Mouse (Mus musculus): ENCODE results near the gene Kif3b.
"Not testable (repeated sequence)": the region's sequence is repeated elsewhere in the genome, so short reads cannot be mapped to it uniquely, and the experiment has no call there.

Gene Kif3b

DNA sequence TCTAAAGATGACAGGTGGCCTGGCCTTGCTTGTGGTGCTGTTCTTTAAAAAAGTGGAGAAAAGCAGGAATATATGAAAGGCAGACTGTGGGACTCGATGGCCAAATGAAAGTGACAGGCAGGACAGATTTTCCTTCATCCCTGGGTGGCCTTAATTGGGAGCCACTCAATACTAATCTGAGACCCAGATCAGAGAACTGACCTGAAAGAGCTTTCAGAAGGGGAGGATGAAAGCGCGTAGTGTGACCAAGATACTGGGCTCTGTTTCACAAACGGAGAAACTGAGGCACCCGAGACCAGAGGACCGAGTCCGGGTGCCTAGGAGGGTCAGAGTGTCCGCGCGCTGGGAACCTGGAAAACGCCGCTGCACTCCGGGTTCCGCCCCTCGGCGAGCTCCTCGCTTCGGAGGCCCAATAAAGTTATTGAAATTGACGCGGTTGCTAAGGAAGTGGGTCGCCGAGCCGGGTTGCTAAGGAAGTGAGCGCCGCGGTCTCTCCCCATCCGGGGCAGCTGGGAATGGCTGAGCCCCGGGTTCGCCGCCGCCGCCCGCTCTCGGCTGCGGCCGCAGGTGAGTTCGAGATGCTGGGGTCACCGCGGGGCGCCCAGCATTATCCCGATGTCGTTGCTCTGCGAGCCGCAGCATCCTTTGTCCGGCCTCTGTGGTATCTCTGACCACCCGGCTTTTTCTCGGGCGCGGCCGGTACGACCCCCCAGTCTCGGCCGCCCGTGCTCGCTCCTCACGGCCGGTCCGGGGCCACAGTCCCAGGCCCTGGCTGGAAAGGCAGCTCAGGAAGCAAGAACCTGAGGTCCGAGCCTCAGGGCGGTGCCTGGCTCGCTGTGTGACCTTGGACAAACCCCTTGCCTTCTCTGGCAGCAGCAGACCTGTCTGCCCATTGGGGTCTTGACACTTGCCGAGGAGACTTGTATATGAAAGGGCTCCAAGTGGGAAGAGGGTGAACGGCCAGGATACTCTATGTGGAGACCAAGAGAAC is at the start of gene Kif3b:
Kif3b (plus strand) TSS at position 476 of the 991 bp plus-strand sequence.
- DNase-seq (ENCODE audit: low read depth, low spot score), result peak; percentile 77

DNA sequence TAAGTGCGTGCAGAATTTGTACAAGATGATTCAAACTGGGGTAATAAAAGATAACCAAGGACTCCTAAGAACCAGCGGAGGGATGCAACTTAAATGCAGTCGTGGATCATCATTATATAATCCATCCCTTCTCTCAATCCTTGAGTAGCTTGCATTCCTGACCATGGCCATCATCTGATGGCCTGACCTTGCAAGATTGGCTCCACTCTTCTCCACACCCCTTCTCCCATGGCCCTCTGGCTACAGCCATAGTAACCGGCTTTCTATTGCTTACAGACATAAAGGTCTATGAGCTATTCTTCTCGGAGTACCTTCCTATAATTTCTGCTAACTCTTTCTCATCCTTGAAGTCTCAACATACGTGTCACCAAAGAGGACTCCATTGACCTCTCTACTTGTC is 49.1 kb upstream of the Kif3b start:
- DNase-seq (ENCODE audit: low read depth, low spot score), result no peak

DNA sequence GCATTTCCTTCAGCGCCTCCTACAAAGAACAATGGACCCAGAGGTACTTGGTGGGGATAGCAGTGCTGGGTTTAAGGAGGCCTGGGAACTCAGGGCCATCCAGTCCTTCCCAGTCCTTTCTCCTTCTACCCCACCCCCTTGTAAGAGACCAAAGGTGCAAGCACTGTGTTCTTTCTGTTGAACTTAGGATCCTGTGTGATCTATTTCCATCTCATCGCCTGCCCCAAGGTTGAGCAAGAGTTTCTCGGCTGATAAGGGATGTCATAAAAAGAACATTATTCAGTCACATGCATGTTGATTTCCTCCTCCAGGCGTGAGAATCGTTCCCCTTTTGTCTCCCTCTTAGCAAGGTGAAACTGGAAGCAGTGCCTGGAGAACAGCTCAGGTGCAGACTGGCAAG is 41.5 kb upstream of the Kif3b start:
- no peak for DNase-seq (ENCODE audit: low read depth, low spot score)

DNA sequence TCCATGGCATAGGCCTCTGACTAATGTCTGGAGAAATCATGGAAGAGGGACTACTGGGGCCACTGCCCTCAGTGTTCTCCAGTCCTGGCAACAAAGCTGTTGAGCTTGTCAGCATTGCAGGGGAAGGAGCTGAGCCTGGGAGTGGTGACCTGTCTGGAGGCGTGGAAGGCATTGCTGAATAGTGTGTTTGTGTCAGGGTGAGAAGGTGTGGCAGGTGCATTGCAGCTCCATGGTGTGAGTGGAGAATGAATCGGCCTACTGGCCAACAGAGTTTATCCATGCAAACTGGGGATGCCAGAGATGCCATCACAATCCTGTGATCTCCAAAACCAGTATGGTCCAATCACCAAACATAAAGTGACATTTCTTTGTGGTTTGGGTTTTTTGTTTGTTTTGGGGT is 34.6 kb upstream of the Kif3b start:
- DNase-seq (ENCODE audit: low read depth, low spot score), result no peak

DNA sequence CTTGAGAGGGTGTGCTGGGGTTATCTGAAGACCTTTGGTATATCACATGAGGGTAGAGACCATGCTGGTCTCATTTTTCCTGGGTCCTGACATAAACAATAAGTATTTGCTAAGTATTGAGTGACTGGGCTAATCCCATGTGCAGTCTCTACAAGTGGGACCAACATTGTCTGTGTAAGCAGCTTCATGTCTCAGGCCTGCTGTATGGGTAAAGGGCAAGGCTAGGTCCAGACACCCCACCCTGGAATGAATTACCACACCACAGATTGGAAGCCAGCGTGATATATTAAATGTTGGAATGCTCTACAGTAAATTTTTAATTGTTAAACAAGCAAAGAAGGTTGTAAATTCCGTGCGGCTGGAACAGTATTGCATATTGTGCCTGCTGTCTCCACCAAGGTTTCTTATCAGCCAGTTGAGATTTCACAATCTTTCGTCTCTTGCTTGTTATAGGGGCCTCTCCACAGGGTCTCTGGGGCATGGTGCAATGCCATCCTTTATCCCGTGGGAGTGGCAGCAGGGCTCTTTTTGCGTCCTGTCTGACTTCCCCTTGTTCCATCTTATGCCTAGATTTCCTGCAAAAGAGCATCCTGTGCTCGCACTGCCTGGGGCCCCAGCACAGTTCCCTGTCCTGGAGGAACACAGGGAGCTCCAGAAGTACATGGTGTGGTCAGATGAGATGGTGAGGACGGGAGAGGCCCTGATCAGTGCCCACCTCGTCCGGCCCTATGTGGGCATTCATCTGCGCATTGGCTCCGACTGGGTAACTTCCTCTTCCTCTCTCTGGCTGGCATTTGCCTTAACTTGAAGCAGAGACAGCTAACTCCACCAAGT is 32.0 kb upstream of the Kif3b start:
- DNase-seq (ENCODE audit: low read depth, low spot score), result no peak

DNA sequence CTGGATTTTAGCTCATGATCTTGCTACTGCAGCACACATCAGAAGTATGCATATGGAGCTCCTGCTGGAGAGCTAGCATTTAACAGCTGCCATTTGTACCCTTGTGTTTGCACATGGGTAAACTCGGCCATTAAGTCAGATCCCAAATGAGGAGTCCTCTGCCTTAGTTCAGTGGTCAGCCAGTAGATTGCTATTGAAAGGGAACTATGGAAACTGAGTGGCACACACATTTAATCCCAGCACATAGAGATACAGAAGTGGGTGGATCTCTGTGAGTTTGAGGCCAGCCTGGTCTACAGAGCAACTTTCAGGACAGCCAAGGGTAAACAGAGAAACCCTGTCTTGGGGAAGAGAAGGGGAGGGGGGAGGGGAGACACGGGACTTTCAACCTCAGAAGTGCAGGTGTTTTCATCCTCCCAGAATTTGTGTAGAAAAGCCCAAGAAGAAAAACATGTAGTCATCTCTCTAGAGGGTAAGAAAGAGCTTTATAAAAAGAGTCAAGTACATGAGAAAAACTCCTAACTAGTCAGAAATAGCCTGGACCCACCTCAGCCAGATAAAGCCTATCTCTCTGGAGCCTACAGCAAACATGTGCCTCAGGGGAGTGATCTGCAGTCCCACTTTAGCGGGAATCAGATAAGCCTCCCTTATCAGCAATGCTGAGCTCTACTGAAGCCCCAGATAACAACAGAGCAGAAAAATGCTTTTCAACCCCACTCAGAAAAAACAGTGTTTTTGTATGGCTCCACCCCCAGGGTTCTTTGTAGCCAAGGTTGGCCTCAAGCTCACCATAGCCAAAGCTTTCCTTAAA is 31.1 kb upstream of the Kif3b start:
- DNase-seq (ENCODE audit: low read depth, low spot score), result no peak

DNA sequence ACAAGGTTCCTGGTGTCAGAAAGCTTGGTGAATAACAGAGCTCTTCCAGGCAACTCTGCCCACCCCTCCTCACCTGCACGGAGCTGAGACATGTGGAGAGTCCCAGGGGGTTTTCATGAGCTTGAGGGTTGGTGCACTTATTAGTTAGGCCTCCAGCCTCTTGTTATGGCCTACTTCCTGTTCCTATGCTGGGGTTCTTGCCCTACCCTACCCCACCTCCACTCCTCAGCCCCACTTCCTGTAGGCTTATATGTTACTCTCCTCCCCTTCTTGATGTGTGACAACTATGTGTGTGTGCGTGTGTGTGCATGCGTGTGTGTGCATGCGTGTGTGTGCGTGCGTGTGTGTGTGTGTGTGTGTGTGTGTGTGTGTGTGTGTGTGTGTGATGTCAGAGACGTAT is 28.2 kb upstream of the Kif3b start:
- DNase-seq (ENCODE audit: low read depth, low spot score), result no peak

DNA sequence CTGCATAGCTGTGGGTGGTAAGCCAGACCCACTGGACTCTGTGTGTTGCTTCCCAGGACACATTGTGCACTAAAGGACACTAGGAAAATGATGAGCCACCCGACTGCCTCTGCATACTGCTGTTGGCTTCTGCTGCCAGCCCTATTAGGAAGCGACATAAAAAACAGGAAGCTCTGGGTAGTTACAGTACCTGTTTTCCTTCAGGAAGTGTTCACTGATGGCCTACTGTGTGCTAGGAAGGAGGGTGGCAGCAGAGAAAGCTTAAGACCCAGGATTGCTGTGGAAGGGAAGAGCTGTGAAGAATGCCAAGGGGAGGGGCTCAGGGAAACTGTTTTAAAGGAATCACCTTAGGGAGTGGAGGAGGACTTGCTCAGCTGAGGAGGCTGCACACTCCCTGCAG is 23.9 kb upstream of the Kif3b start:
- no peak for DNase-seq (ENCODE audit: low read depth, low spot score)

DNA sequence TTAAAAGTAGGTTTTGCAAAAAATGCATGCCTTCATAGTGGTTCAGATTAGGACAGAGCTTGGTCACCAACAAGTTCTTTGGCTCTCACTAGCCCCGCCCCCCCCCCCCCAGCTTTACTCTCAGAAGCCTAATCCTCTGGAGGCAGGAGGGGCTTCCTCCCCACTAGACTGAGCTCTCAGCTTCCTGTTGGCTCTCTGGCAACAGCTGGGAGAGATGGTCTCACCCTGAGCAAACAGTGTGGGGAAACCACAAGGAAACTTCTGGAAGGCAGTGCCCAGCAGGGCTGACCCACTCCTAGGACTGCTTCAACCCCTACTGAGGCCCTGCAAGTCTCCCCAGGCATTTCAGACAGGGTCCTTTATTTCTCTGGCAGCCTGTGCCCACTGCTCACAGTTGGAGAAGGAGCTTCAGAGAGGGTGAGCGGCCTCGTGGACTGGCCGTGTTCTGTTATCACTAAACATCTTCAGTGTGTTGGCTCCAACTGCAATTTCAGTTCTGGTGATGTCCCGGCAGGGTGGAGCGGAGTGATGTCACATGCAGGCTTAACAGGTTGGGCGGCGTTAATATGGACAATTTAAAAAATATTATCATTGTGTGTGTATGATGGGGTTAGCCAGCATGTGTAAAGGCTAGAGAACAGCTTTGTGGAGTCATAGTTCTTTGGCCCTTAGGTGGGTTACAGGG is 20.8 kb upstream of the Kif3b start:
- not testable (repeated sequence) for DNase-seq (ENCODE audit: low read depth, low spot score)

DNA sequence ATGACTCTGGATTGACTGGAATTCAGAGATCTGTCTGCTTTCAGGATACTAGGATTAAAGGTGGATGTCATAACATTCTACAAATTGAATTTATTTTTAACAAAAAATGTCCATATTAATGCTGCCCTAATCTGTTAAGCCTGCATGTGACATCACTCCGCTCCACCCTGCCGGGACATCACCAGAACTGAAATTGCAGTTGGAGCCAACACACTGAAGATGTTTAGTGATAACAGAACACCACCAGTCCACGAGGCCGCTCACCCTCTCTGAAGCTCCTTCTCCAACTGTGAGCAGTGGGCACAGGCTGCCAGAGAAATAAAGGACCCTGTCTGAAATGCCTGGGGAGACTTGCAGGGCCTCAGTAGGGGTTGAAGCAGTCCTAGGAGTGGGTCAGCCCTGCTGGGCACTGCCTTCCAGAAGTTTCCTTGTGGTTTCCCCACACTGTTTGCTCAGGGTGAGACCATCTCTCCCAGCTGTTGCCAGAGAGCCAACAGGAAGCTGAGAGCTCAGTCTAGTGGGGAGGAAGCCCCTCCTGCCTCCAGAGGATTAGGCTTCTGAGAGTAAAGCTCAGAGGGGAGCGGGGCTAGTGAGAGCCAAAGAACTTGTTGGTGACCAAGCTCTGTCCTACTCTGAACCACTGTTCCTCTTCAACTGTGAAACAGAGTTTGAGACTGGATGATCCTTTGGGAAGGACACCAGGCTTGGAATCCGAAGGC is 16.9 kb upstream of the Kif3b start:
- not testable (repeated sequence) for DNase-seq (ENCODE audit: low read depth, low spot score)

DNA sequence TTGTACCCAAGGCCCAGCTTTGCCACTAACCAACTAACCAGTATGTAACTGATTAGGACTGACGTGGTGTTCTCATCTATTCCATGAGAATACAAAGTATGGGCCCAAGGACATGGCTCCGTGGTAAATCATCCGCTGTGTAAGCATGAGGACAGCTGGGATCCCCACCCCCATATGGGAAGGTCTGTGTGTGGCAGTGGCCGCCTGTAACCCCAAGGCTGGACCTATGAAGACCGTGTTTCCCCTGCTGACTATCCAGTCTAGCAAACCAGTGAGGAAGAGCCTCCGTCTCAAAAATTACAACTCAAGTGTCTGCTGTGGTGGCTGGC is 16.3 kb upstream of the Kif3b start:
- no peak for DNase-seq (ENCODE audit: low read depth, low spot score)

DNA sequence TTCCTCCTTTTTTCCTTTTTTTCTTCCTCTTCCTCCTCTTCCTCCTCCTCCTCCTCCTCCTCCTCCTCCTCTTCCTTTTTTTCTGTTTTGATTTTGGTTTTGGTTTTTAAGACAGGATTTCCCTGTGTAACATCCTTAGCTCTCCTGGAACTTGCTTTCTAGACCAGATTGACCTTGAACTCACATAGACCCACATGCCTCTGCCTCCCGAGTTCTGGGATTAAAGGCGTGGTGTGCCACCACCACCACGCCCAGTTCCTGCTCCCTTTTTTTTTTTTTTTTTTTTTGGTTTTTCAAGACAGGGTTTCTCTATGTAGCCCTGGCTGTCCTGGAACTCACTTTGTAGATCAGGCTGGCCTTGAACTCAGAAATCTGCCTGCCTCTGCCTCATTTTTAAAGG is 15.6 kb upstream of the Kif3b start:
- DNase-seq (ENCODE audit: low read depth, low spot score), result not testable (repeated sequence)

DNA sequence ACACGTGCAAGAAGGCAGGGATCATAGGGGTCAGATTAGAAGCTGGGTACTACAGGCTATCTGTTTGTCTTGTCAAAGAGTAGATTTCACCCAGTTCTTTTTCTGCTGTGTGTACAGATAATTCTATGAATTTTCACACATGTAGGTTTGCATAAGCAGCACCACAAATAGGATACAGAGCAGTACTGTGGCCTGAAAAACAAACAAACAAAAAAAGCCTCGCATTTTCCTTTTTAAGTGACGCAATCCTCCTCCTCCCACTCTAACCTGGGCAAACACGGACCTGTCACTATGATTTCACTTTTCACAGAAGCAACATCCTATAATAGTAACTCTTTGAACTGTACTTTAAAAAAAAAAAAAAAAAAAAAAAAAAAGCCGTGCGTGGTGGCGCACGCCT is 14.8 kb upstream of the Kif3b start:
- DNase-seq (ENCODE audit: low read depth, low spot score), result no peak

DNA sequence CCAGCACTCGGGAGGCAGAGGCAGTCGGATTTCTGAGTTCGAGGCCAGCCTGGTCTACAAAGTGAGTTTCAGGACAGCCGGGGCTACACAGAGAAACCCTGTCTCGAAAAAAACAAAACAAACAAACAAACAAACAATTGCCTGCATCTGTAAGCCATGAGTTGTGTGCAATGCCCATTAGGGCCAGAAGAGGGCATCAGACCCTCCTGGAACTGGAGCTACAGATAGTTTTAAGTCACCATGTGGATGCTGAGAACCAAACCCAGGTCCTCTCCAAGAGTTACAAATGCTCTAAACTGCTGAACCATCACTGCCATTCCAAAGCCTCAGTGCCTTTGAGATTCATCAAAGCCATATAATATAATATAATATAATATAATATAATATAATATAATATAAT is 14.4 kb upstream of the Kif3b start:
- not testable (repeated sequence) for DNase-seq (ENCODE audit: low read depth, low spot score)

DNA sequence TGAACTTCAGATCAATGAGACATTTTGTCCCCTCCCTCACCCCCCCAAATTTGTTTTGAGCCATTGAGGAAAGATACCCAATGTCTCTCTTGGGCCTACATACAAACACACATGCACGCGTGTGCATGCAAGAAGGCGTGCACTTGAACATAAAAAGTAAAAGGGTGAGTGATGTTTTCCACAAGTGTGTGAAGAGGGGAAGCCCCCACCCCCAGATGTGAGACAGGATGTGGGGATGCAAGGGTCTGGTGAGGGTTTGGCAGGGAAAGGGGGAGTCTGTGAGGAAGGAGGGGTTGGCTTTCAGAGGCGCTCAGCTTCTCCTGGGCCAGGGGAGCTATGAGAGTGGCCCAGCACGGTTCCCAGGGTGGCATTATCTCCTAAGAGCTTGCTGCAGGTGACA is 12.9 kb upstream of the Kif3b start:
- no peak for DNase-seq (ENCODE audit: low read depth, low spot score)

DNA sequence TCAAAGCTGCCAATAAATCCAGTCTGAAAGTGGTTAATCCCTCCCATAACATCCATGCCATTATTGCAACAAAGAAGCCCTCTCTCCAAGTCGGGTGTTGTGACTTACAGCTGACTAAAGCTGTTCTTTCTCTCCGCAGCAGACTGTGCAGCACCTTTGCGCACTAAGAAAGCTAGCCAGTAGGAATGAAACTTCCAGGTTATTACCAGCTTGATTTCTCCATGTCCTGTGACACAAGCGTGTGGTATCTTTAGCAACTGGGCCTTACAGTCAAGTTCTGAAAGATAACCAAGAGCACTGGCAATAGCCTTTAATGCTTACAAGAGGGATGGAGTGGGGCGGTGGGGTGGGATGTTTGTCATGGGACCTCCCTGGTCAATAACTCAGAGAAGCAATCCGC is 7.3 kb upstream of the Kif3b start:
- DNase-seq (ENCODE audit: low read depth, low spot score), result no peak

DNA sequence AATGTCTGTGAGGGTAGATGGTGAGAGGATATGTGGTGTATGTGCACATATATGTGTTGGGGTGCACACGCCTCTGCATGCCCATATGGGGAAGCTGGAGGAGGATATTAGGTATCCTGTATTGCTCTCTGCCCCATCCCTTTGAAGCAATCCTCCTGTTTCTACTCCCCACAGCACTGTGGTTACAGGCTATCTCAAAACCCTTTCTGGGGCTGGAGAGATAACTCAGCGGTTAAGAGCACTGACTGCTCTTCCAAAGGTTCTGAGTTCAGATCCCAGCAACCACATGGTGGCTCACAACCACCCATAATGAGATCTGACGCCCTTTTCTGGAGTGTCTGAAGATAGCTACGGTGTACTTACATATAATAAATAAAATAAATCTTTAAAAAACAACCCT is 4.7 kb upstream of the Kif3b start:
- DNase-seq (ENCODE audit: low read depth, low spot score), result no peak

DNA sequence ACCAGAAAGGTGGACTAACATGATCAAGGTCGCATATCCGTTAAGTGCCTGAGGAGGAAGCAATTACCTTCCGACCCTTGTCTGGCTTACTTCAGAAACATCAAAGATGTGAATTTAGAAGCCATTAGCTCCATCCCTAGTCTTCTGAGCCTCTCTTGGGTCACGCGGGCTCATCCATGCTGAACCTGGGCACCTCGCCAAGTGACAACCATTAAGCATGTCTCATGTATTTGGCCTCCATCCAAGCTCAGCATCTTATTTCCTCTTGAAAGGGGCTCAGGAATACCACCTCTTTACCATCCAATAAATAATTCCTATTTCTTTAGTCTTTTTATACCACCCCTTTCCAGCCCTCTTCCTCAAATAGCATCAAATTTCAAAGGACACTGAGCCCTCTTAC is 3.4 kb upstream of the Kif3b start:
- no peak for DNase-seq (ENCODE audit: low read depth, low spot score)

DNA sequence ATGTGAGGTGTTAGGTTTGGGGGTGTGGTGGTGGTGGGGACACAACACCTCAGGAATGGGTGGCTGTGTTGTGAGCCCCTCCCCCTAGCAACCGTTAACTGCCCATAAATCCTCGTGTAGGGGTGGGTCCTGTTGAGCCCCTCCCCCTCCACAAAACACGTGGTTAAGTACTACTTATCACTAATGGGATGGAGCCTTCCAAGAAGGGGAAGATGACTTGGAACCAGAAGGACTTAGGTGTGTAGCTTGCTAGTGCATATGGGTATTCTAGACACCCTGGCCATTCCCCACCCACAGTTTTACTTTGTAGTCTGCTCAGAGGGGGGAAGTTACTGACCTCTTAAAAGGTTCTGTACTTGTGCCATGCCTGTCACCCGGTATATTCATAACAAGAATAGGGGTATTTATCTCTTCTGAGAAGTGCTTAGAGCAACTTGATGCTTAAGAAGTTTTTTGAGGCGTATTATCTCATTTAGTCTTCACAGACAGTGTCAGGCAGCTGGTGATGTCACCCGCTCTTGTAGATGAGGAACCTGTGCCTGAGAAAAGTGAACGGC is 1.2 kb downstream of the Kif3b start:
- DNase-seq (ENCODE audit: low read depth, low spot score), result no peak

DNA sequence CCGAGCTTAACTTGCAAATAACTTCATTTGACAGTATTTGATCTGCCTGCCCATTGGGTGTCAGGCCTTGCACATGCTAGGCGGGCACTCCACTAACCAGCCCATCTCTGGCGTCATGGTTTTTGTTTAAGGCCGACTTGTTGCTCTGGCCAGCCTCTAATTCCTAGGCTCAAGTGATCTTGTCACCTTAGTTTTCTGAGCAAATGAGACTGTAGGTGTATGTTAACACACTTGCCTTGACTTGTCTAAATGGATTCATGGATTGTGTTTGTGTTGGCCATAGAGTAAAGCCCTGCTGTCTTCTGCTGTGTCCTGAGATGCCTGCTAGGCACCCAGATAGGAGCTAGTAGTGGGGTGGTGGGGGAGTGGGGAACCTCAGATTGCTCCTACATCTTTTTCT is 4.0 kb downstream of the Kif3b start:
- DNase-seq (ENCODE audit: low read depth, low spot score), result no peak
